Mouse (Mus musculus) ES-CJ7 (cell line): Measurements from ENCODE around the gene Ints14.
A peak's percentile ranks its signal among the peaks of the same experiment; 100 is the strongest.

Source experiments
- DNase-seq: peaks from one replicate; pipeline ENCODE4 v3.0.0; 2011; ENCODE audit warnings: low read depth, low spot score

Ints14 gene

GRCm38 (mm10) chr9:64960117-64960977 is at the start of gene Ints14:
Gene Ints14 (plus strand): TSS chr9:64960905.
- peak; percentile 96 for DNase-seq

GRCm38 (mm10) chr9:64913406-64913805 is 47.3 kb upstream of the Ints14 start:
- DNase-seq = no peak

- DNase-seq = no peak
Observed at GRCm38 (mm10) chr9:64913973-64914372, 46.7 kb upstream of the Ints14 start.

GRCm38 (mm10) chr9:64914629-64915028 is 46.1 kb upstream of the Ints14 start:
- no peak for DNase-seq

- peak; percentile 94 for DNase-seq
Observed at GRCm38 (mm10) chr9:64918560-64918959, 42.1 kb upstream of the Ints14 start.

GRCm38 (mm10) chr9:64925771-64926170 is 34.9 kb upstream of the Ints14 start:
- no peak for DNase-seq

- no peak for DNase-seq
Observed at GRCm38 (mm10) chr9:64926201-64926991, 34.3 kb upstream of the Ints14 start.

GRCm38 (mm10) chr9:64930256-64930655 is 30.4 kb upstream of the Ints14 start:
- no peak for DNase-seq

- DNase-seq = no peak
Observed at GRCm38 (mm10) chr9:64931751-64932610, 28.7 kb upstream of the Ints14 start.

GRCm38 (mm10) chr9:64934015-64934754 is 26.5 kb upstream of the Ints14 start:
- peak; percentile 72 for DNase-seq

- peak; percentile 79 for DNase-seq
Observed at GRCm38 (mm10) chr9:64936508-64936907, 24.2 kb upstream of the Ints14 start.

GRCm38 (mm10) chr9:64937491-64937890 is 23.2 kb upstream of the Ints14 start:
- peak; percentile 43 for DNase-seq

GRCm38 (mm10) chr9:64938535-64938934 is 22.2 kb upstream of the Ints14 start:
- DNase-seq = no peak

- DNase-seq = no peak
Observed at GRCm38 (mm10) chr9:64939281-64939680, 21.4 kb upstream of the Ints14 start.

GRCm38 (mm10) chr9:64939790-64940189 is 20.9 kb upstream of the Ints14 start:
- DNase-seq = no peak

- DNase-seq = no peak
Observed at GRCm38 (mm10) chr9:64940731-64941346, 19.9 kb upstream of the Ints14 start.

GRCm38 (mm10) chr9:64941650-64942049 is 19.1 kb upstream of the Ints14 start:
- DNase-seq = no peak

- no peak for DNase-seq
Observed at GRCm38 (mm10) chr9:64943997-64944396, 16.7 kb upstream of the Ints14 start.

GRCm38 (mm10) chr9:64947483-64948095 is 13.1 kb upstream of the Ints14 start:
- peak; percentile 49 for DNase-seq

GRCm38 (mm10) chr9:64951161-64951657 is 9.5 kb upstream of the Ints14 start, which contains the start of gene Slc24a1:
Gene Slc24a1 (minus strand): TSS chr9:64951607.
- DNase-seq = peak; percentile 56
